Mouse (Mus musculus) neural tube, embryonic 12.5 days (tissue): ENCODE measurements around the gene Phldb1. TPM values are rescaled to one million over a fixed set of nuclear protein-coding genes. Genes with fewer than 3 reads are reported as not detected.
A peak's percentile ranks its signal among the peaks of the same experiment; 100 is the strongest.

Experiments used
- ATAC-seq: fragments of 200-750 bp; cut with Nextera tagmentation; 2 replicates; pipeline ENCODE4 v1.8.0; 2017; ENCODE audit warnings: low read depth, mild to moderate bottlenecking, moderate TSS enrichment, moderate library complexity; ENCODE audit not compliant: low FRiP score
- H3K27ac ChIP-seq: fragments of 300-500 bp; sonication (generic); 2 replicates; pipeline ENCODE4 v1.5.1; 2016
- H3K27me3 ChIP-seq: fragments of 300-500 bp; sonication (generic); replicated peaks from 2 replicates; pipeline ENCODE4 v1.6.1; 2016; ENCODE audit warnings: mild to moderate bottlenecking
- H3K36me3 ChIP-seq: fragments of 300-500 bp; sonication (generic); 2 replicates; pipeline ENCODE4 v1.6.1; 2016; ENCODE audit warnings: mild to moderate bottlenecking
- H3K4me1 ChIP-seq: fragments of 300-500 bp; sonication (generic); 2 replicates; pipeline ENCODE4 v1.6.1; 2016
- H3K4me2 ChIP-seq: fragments of 300-500 bp; sonication (generic); replicated peaks from 2 replicates; pipeline ENCODE4 v1.6.1; 2016; ENCODE audit warnings: mild to moderate bottlenecking
- H3K4me3 ChIP-seq: fragments of 300-500 bp; sonication (generic); 2 replicates; pipeline ENCODE4 v1.5.1; 2016
- H3K9ac ChIP-seq: fragments of 300-500 bp; sonication (generic); 2 replicates; pipeline ENCODE4 v1.6.1; 2016; ENCODE audit warnings: mild to moderate bottlenecking
- H3K9me3 ChIP-seq: fragments of 300-500 bp; sonication (generic); 2 replicates; pipeline ENCODE4 v1.6.1; 2016; ENCODE audit warnings: mild to moderate bottlenecking
- WGBS: fragments of 180-500 bp; shearing (Covaris S2); methylation state at CpG from one replicate; pipeline ENCODE4 v1.1.7; 2016; 5-methylcytosine and 5-hydroxymethylcytosine counted together
- polyA plus RNA-seq: library from polyadenylated mRNA; unstranded; fragments of >200 nt; fragmentation: Nextera tagmentation; extraction: Ambion mirVana; gene quantifications from 2 replicates; pipeline ENCODE4 v1.2.1, GENCODE M21; 2016

Phldb1 gene
- polyA plus RNA-seq, 1 experiment from 2014 or later = 58.9 TPM

- no peaks in the 10 kb centered on the region for H3K4me1 ChIP-seq
- no peak for ATAC-seq
- H3K27ac ChIP-seq = no peak overlapping the region
- H3K27me3 ChIP-seq = no peaks in the 10 kb centered on the region
- H3K9ac ChIP-seq = no peak overlapping the region
- 90% methylated on average over 5 of the region's 5 CpGs for WGBS
- no peaks in the 10 kb centered on the region for H3K36me3 ChIP-seq
- no peaks in the 10 kb centered on the region for H3K9me3 ChIP-seq
- H3K4me3 ChIP-seq = no peak overlapping the region
- H3K4me2 ChIP-seq = no peak overlapping the region
Observed at GRCm38 (mm10) chr9:44671416-44671815, 63.6 kb downstream of the Phldb1 start.

GRCm38 (mm10) chr9:44663706-44664105 lies 71.3 kb downstream of the Phldb1 start:
- Histone ChIP-seq H3K9me3 (no peaks in the 10 kb centered on the region), H3K4me3 (no peak overlapping the region), H3K4me1 (no peaks in the 10 kb centered on the region), H3K27ac (no peak overlapping the region), H3K27me3 (no peaks in the 10 kb centered on the region), H3K36me3 (no peaks in the 10 kb centered on the region), H3K4me2 (no peak overlapping the region), H3K9ac (no peak overlapping the region)
- 91% methylated on average over 6 of the region's 6 CpGs for WGBS
- ATAC-seq = no peak

GRCm38 (mm10) chr9:44655098-44656066 lies 79.6 kb downstream of the Phldb1 start:
- Histone ChIP-seq H3K4me2 (peak overlapping the region; percentile 50), H3K27me3 (no peaks in the 10 kb centered on the region), H3K9ac (no peak overlapping the region), H3K9me3 (no peaks in the 10 kb centered on the region), H3K4me1 (0 out of 2 replicates have a peak, but pooled peaks cover 6% of the 10 kb centered on the region), H3K27ac (no peak overlapping the region), H3K36me3 (no peaks in the 10 kb centered on the region), H3K4me3 (no peak overlapping the region; the same call in 1 of the 2 replicates)
- ATAC-seq = 0 out of 2 replicates have a peak, but pooled peaks have one; percentile 33
- WGBS = 29% methylated on average over 26 of the region's 26 CpGs

- Histone ChIP-seq H3K9me3 (no peaks in the 10 kb centered on the region), H3K4me3 (no peak overlapping the region), H3K36me3 (no peaks in the 10 kb centered on the region), H3K4me1 (peaks cover 6% of the 10 kb centered on the region; the same call in 1 of the 2 replicates), H3K27ac (no peak overlapping the region), H3K9ac (no peak overlapping the region), H3K4me2 (no peak overlapping the region), H3K27me3 (no peaks in the 10 kb centered on the region)
- WGBS = 73% methylated on average over 4 of the region's 4 CpGs
- ATAC-seq = no peak
Observed at GRCm38 (mm10) chr9:44653896-44654295, 81.1 kb downstream of the Phldb1 start.

GRCm38 (mm10) chr9:44652027-44652426 lies 83.0 kb downstream of the Phldb1 start:
- Histone ChIP-seq H3K9me3 (no peaks in the 10 kb centered on the region), H3K9ac (no peak overlapping the region), H3K36me3 (no peaks in the 10 kb centered on the region), H3K27ac (no peak overlapping the region), H3K4me2 (no peak overlapping the region), H3K4me1 (peaks cover 6% of the 10 kb centered on the region; the same call in 1 of the 2 replicates), H3K27me3 (no peaks in the 10 kb centered on the region), H3K4me3 (no peak overlapping the region)
- ATAC-seq = peak; percentile 68; the same call in 1 of the 2 replicates
- WGBS = 7% methylated on average over 8 of the region's 8 CpGs

GRCm38 (mm10) chr9:44648881-44649281 lies 86.1 kb downstream of the Phldb1 start:
- H3K9me3 ChIP-seq = no peaks in the 10 kb centered on the region
- H3K4me1 ChIP-seq = no peaks in the 10 kb centered on the region; the same call in 1 of the 2 replicates
- H3K4me2 ChIP-seq = no peak overlapping the region
- H3K9ac ChIP-seq = no peak overlapping the region
- no peaks in the 10 kb centered on the region for H3K36me3 ChIP-seq
- no peak overlapping the region for H3K27ac ChIP-seq
- no peak overlapping the region for H3K4me3 ChIP-seq
- 85% methylated on average over 7 of the region's 7 CpGs for WGBS
- ATAC-seq = no peak
- no peaks in the 10 kb centered on the region for H3K27me3 ChIP-seq

- H3K9me3 ChIP-seq = no peaks in the 10 kb centered on the region
- H3K9ac ChIP-seq = no peak overlapping the region
- 90% methylated on average over 4 of the region's 4 CpGs for WGBS
- H3K27ac ChIP-seq = no peak overlapping the region
- no peak for ATAC-seq
- H3K4me1 ChIP-seq = no peaks in the 10 kb centered on the region; the same call in 1 of the 2 replicates
- no peak overlapping the region for H3K4me2 ChIP-seq
- no peaks in the 10 kb centered on the region for H3K36me3 ChIP-seq
- no peaks in the 10 kb centered on the region for H3K27me3 ChIP-seq
- no peak overlapping the region for H3K4me3 ChIP-seq
Observed at GRCm38 (mm10) chr9:44647656-44648055, 87.3 kb downstream of the Phldb1 start.

GRCm38 (mm10) chr9:44647026-44647425 lies 88.0 kb downstream of the Phldb1 start:
- WGBS = 90% methylated on average over 8 of the region's 8 CpGs
- Histone ChIP-seq H3K9me3 (no peaks in the 10 kb centered on the region), H3K27ac (no peak overlapping the region), H3K9ac (no peak overlapping the region), H3K4me3 (no peak overlapping the region), H3K4me1 (no peaks in the 10 kb centered on the region; the same call in 1 of the 2 replicates), H3K27me3 (no peaks in the 10 kb centered on the region), H3K4me2 (no peak overlapping the region), H3K36me3 (no peaks in the 10 kb centered on the region)
- no peak for ATAC-seq

GRCm38 (mm10) chr9:44646366-44646765 lies 88.6 kb downstream of the Phldb1 start:
- Histone ChIP-seq H3K4me3 (no peak overlapping the region), H3K4me1 (no peaks in the 10 kb centered on the region; the same call in 1 of the 2 replicates), H3K9me3 (no peaks in the 10 kb centered on the region), H3K27ac (no peak overlapping the region), H3K27me3 (no peaks in the 10 kb centered on the region), H3K4me2 (no peak overlapping the region), H3K9ac (no peak overlapping the region), H3K36me3 (no peaks in the 10 kb centered on the region)
- ATAC-seq = no peak
- 87% methylated on average over 6 of the region's 6 CpGs for WGBS

GRCm38 (mm10) chr9:44645924-44646323 lies 89.1 kb downstream of the Phldb1 start:
- Histone ChIP-seq H3K4me2 (no peak overlapping the region), H3K4me3 (no peak overlapping the region), H3K27ac (no peak overlapping the region), H3K36me3 (no peaks in the 10 kb centered on the region), H3K9ac (no peak overlapping the region), H3K9me3 (no peaks in the 10 kb centered on the region), H3K27me3 (no peaks in the 10 kb centered on the region), H3K4me1 (no peaks in the 10 kb centered on the region; the same call in 1 of the 2 replicates)
- WGBS = 67% methylated on average over 15 of the region's 15 CpGs
- ATAC-seq = no peak

GRCm38 (mm10) chr9:44645481-44645880 lies 89.5 kb downstream of the Phldb1 start:
- Histone ChIP-seq H3K4me1 (no peaks in the 10 kb centered on the region; the same call in 1 of the 2 replicates), H3K9me3 (no peaks in the 10 kb centered on the region), H3K36me3 (peaks cover 4% of the 10 kb centered on the region), H3K4me3 (no peak overlapping the region), H3K27ac (no peak overlapping the region), H3K27me3 (no peaks in the 10 kb centered on the region), H3K9ac (no peak overlapping the region), H3K4me2 (no peak overlapping the region)
- whole genome bisulfite sequencing = 66% methylated on average over 5 of the region's 5 CpGs
- ATAC-seq = no peak

GRCm38 (mm10) chr9:44644186-44644585 lies 90.8 kb downstream of the Phldb1 start:
- Histone ChIP-seq H3K27me3 (no peaks in the 10 kb centered on the region), H3K27ac (no peak overlapping the region), H3K4me2 (no peak overlapping the region), H3K4me1 (no peaks in the 10 kb centered on the region; the same call in 1 of the 2 replicates), H3K36me3 (peaks cover 5% of the 10 kb centered on the region), H3K9ac (no peak overlapping the region), H3K4me3 (no peak overlapping the region), H3K9me3 (no peaks in the 10 kb centered on the region)
- no peak for ATAC-seq
- 89% methylated on average over 2 of the region's 2 CpGs for WGBS
